Mouse (Mus musculus) olfactory bulb, adult 2 months (tissue): ENCODE measurements around the gene P3h2.

Source experiments
- CTCF ChIP-seq: fragments of 200-500 bp; IDR thresholded peaks from 2 replicates; pipeline ENCODE4 v1.5.1; 2012; ENCODE audit warnings: low read depth, mild to moderate bottlenecking, low read length, moderate library complexity; ENCODE audit not compliant: insufficient read depth
- POLR2A ChIP-seq: fragments of 200-500 bp; IDR thresholded peaks from 2 replicates; pipeline ENCODE4 v1.6.1; 2012; ENCODE audit warnings: mild to moderate bottlenecking, low read depth, low read length, moderate library complexity; ENCODE audit not compliant: insufficient read depth

- no peak for TF ChIP-seq POLR2A
- TF ChIP-seq CTCF = no peak
Measured at GRCm38 (mm10) chr16:26023352-26023751, 82.2 kb downstream of the P3h2 start.
